Mouse (Mus musculus) liver, postnatal 0 days (tissue): ENCODE results near the gene Kif2a.

Experiments used
- CTCF ChIP-seq: sonication (generic); IDR thresholded peaks from 2 replicates; pipeline ENCODE4 v1.5.1; 2016; ENCODE audit warnings: antibody characterized with exemption, low read depth
- EP300 ChIP-seq: IDR thresholded peaks from 2 replicates; pipeline ENCODE4 v1.6.1; 2016; ENCODE audit warnings: antibody characterized with exemption, low read depth, mild to moderate bottlenecking

DNA sequence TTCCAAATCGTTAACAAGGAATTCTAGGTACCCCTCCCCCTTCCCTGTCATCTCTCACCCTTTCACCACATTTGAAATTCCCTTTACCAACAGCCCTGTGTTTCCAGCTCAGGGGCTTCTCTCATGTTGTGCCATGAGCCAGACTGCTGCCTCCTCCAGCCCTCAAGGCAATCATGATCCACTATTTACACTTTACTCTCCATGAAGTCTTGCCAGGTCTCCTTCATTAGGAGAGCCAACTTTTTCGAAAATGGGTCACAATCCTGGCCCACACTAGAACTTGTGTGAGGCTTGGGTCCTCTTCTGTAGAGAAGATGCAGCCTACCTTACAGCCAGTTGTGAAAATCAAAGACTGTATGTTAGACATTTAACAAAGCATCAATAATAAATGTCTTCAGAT is 8.0 kb downstream of the Kif2a start:
- TF ChIP-seq CTCF (no peak), EP300 (no peak)
